Mouse (Mus musculus): ENCODE results near the gene Dpf2. TPM values are rescaled to one million over a fixed set of nuclear protein-coding genes. Genes with fewer than 3 reads are reported as not detected.

The Dpf2 gene
- total and polyA plus RNA-seq, 3 experiments = 25.0 to 115 (median 36.7) TPM

DNA sequence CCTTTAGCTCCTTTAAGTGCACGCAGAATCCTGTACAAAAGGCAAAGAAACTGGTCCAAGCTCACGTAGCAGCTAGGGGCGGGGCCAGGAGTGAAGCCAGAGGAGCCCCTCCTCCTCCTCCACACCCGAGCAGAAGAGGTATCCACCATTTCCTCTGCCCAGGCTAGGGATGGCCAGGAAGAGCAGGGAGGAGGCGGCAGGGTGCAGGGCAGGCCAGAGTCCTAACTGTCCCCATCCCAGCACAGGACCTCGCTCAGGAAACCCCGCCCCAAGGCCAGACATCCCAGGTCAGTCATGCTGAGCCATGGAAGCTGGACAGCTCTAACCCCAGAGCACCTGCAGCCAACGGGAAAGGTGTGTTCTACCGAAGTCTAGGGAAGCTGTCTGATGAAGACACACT lies 8.9 kb upstream of the Dpf2 start:
- no peaks in the 10 kb centered on the region for H3K9me3 ChIP-seq (replicated peaks; ENCODE audit: low read length)
- H3K27me3 ChIP-seq (replicated peaks) = peaks cover 7% of the 10 kb centered on the region
- dilution Hi-C loops (cut with MboI; ENCODE audit: extremely low pct_ligation_motif_present, extremely low pct_unique_long_range_greater_than_20kb, low sequenced_read_pairs) (no loop called here), in situ Hi-C loops (cut with MboI; ENCODE audit: low pct_ligation_motif_present, low pct_unique_long_range_greater_than_20kb, low sequenced_read_pairs) (loop anchor here (5.0 kb wide), 2 partner anchors 41 to 96 kb away; partner anchors contain the start of genes Capn1 and Pola2)
- H3K79me2 ChIP-seq (replicated peaks; ENCODE audit: control insufficient read depth, extremely low read depth, insufficient read depth, poor library complexity, severe bottlenecking) = no peaks in the 10 kb centered on the region
- DNase-seq (ENCODE audit: extremely low read depth) = no peak
- no peak overlapping the region for H3K27ac ChIP-seq (ENCODE audit: insufficient read depth, low read depth)
- peaks cover 7 to 22% of the 10 kb centered on the region in 2 experiments for H3K36me3 ChIP-seq (replicated peaks in 1 of 2; ENCODE audit: control insufficient read depth in 1 of 2, insufficient read depth in 1 of 2, low read length in 1 of 2)
- H3K9ac ChIP-seq (ENCODE audit: insufficient read depth, low read depth) = no peak overlapping the region
- H3K4me3 ChIP-seq (replicated peaks in 1 of 3; ENCODE audit: low read depth in 2 of 3, low read length in 2 of 3, poor library complexity in 1 of 3) = no peak overlapping the region
- H3K4me2 ChIP-seq (ENCODE audit: insufficient read depth, low read depth, poor library complexity, severe bottlenecking) = no peak overlapping the region
- no peak for TF ChIP-seq GABPA (IDR thresholded peaks at IDR 0.05; ENCODE audit: insufficient replicate concordance, low read depth, low read length)
- TF ChIP-seq CHD2 (IDR thresholded peaks at IDR 0.05; ENCODE audit: low read length) = no peak
- TF ChIP-seq E2F4 (IDR thresholded peaks at IDR 0.05; ENCODE audit: insufficient replicate concordance, low read depth, low read length) = no peak
- no peak for TF ChIP-seq UBTF (IDR thresholded peaks at IDR 0.05; ENCODE audit: low read depth, low read length)
- no peak for TF ChIP-seq MEF2A (IDR thresholded peaks at IDR 0.05; ENCODE audit: borderline replicate concordance, low read depth, low read length)
- TF ChIP-seq SMC3 (IDR thresholded peaks at IDR 0.05; ENCODE audit: low read depth, low read length) = no peak
- TF ChIP-seq MAX (IDR thresholded peaks at IDR 0.05; ENCODE audit: low read length) = no peak
- no peak for TF ChIP-seq TCF12 (IDR thresholded peaks at IDR 0.05; ENCODE audit: low read depth, low read length)
- no peak for TF ChIP-seq PAX5 (IDR thresholded peaks at IDR 0.05; ENCODE audit: low read length)
- TF ChIP-seq ZNF384 (IDR thresholded peaks at IDR 0.05; ENCODE audit: low read depth, low read length) = no peak
- no peak for TF ChIP-seq ZKSCAN1 (IDR thresholded peaks at IDR 0.05; ENCODE audit: borderline replicate concordance, low read depth, low read length)
- TF ChIP-seq JUN (IDR thresholded peaks at IDR 0.05; ENCODE audit: insufficient read depth, low read depth, low read length) = no peak
- peaks cover 5 to 16% of the 10 kb centered on the region in 2 experiments; a peak in 2 of 4 replicates for H3K4me1 ChIP-seq (ENCODE audit: control insufficient read depth in 1 of 2, insufficient read depth in 2 of 2)

DNA sequence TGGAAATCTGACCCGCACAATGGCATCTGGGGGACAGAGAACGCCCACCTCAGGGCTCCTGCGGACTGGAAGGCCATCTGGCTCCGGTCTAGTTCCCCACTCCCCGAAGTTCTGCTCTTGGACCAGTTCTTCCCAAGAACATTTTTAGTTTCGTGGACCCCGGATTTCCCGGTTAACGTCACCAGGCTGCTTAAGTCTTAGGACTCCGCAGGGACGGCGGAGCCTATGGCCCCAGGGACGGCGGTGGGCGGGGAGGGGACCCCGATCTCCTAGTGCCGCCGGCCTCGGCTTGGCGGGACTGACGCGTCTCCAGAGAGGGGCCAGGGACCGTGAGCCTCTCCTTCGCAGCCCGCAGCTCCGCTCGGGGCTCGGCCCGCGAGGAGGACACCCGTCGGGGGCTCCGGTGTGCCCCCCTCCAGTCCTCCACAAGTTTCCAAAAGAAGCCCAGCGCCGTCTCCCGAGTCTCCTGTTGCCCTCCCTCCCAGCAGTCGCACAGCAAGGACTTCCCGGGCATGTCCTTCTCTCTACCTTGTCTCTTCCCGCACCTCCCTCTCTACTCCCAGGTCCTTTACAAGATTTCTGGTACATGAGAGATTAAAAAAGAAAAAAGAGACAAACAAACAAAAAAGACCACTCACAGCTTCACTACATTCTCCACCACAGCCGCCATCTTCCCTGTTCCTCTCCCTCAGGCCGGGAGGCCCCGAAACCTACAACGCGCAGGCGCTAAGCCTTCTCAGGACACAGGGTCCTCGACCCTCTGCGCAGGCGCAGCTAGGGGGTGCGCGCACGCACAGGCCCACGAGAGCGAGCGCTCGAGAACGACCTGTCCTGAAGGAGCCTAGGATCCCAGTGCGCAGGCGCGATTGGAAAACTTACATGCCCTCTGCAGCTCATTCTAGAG lies 455 bp downstream of the Dpf2 start:
- peak; percentile 99 for DNase-seq (ENCODE audit: extremely low read depth)
- Histone ChIP-seq H3K4me3 (replicated peaks in 1 of 3; ENCODE audit: low read depth in 2 of 3, low read length in 2 of 3, poor library complexity in 1 of 3) (peak overlapping the region; percentile 90 to 100 (median 93)), H3K4me2 (ENCODE audit: insufficient read depth, low read depth, poor library complexity, severe bottlenecking) (peak overlapping the region; percentile 94), H3K79me2 (replicated peaks; ENCODE audit: control insufficient read depth, extremely low read depth, insufficient read depth, poor library complexity, severe bottlenecking) (peaks cover 53% of the 10 kb centered on the region), H3K27ac (ENCODE audit: insufficient read depth, low read depth) (no peak overlapping the region; the same call in 1 of the 2 replicates), H3K27me3 (replicated peaks) (no peaks in the 10 kb centered on the region), H3K4me1 (ENCODE audit: control insufficient read depth in 1 of 2, insufficient read depth in 2 of 2) (peaks cover 11 to 40% of the 10 kb centered on the region in 2 experiments), H3K9ac (ENCODE audit: insufficient read depth, low read depth) (peak overlapping the region; percentile 96), H3K36me3 (replicated peaks in 1 of 2; ENCODE audit: control insufficient read depth in 1 of 2, insufficient read depth in 1 of 2, low read length in 1 of 2) (peaks cover 10 to 43% of the 10 kb centered on the region in 2 experiments), H3K9me3 (replicated peaks; ENCODE audit: low read length) (no peaks in the 10 kb centered on the region)
- dilution Hi-C loops (cut with MboI; ENCODE audit: extremely low pct_ligation_motif_present, extremely low pct_unique_long_range_greater_than_20kb, low sequenced_read_pairs) = no loop called here
- in situ Hi-C loops (cut with MboI; ENCODE audit: low pct_ligation_motif_present, low pct_unique_long_range_greater_than_20kb, low sequenced_read_pairs) = no loop called here
- TF ChIP-seq GABPA (IDR thresholded peaks at IDR 0.05; ENCODE audit: insufficient replicate concordance, low read depth, low read length) (no peak), UBTF (IDR thresholded peaks at IDR 0.05; ENCODE audit: low read depth, low read length) (no peak), JUN (IDR thresholded peaks at IDR 0.05; ENCODE audit: insufficient read depth, low read depth, low read length) (no peak), MAZ (IDR thresholded peaks at IDR 0.05; ENCODE audit: low read depth, low read length) (0 out of 2 replicates have a peak, but pooled peaks have one; percentile 20), RCOR1 (conservative IDR thresholded peaks at IDR 0.05; ENCODE audit: low read depth, low read length) (0 out of 2 replicates have a peak, but pooled peaks have one; percentile 38), ZMIZ1 (IDR thresholded peaks at IDR 0.05; ENCODE audit: low read depth, low read length) (peak; percentile 92), SIN3A (IDR thresholded peaks at IDR 0.05; ENCODE audit: low read length) (peak; percentile 66; the same call in 1 of the 2 replicates), CHD2 (IDR thresholded peaks at IDR 0.05; ENCODE audit: low read length) (no peak), POLR2A (IDR thresholded peaks at IDR 0.05; ENCODE audit: low read depth, low read length) (peak; percentile 97), NELFE (IDR thresholded peaks at IDR 0.05; ENCODE audit: low read depth, low read length) (peak; percentile 96), TBP (conservative IDR thresholded peaks at IDR 0.05; ENCODE audit: low read depth, low read length) (peak; percentile 77; the same call in 1 of the 2 replicates), ELF1 (IDR thresholded peaks at IDR 0.05; ENCODE audit: low read depth, low read length) (peak; percentile 52), TCF12 (IDR thresholded peaks at IDR 0.05; ENCODE audit: low read depth, low read length) (peak; percentile 63; the same call in 1 of the 2 replicates), MAFK (IDR thresholded peaks at IDR 0.05; ENCODE audit: insufficient replicate concordance, low read length) (no peak), MAX (IDR thresholded peaks at IDR 0.05; ENCODE audit: low read length) (peak; percentile 24; the same call in 1 of the 2 replicates), E2F4 (IDR thresholded peaks at IDR 0.05; ENCODE audit: insufficient replicate concordance, low read depth, low read length) (no peak), RAD21 (IDR thresholded peaks at IDR 0.05; ENCODE audit: low read depth, low read length) (no peak), HCFC1 (IDR thresholded peaks at IDR 0.05; ENCODE audit: low read depth, low read length) (peak; percentile 74), CHD1 (IDR thresholded peaks at IDR 0.05; ENCODE audit: low read depth, low read length) (peak; percentile 90), POLR2AphosphoS2 (IDR thresholded peaks at IDR 0.05; ENCODE audit: low read depth, low read length) (0 out of 2 replicates have a peak, but pooled peaks have one; percentile 65), ZNF384 (IDR thresholded peaks at IDR 0.05; ENCODE audit: low read depth, low read length) (no peak), IRF4 (IDR thresholded peaks at IDR 0.05; ENCODE audit: low read depth, low read length) (peak; percentile 7; the same call in 1 of the 2 replicates), ETS1 (conservative IDR thresholded peaks at IDR 0.05; ENCODE audit: low read depth, low read length) (no peak)

Measured in CH12.LX (cell line).